Mouse (Mus musculus): ENCODE measurements around the gene Zfp318. TPM values are rescaled to one million over a fixed set of nuclear protein-coding genes. Genes with fewer than 3 reads are reported as not detected.
A peak's percentile ranks its signal among the peaks of the same experiment; 100 is the strongest.

Zfp318 gene
- polyA plus RNA-seq (2012; rRNA removed): 18.3 and 20.7 TPM in 2 replicates

DNA sequence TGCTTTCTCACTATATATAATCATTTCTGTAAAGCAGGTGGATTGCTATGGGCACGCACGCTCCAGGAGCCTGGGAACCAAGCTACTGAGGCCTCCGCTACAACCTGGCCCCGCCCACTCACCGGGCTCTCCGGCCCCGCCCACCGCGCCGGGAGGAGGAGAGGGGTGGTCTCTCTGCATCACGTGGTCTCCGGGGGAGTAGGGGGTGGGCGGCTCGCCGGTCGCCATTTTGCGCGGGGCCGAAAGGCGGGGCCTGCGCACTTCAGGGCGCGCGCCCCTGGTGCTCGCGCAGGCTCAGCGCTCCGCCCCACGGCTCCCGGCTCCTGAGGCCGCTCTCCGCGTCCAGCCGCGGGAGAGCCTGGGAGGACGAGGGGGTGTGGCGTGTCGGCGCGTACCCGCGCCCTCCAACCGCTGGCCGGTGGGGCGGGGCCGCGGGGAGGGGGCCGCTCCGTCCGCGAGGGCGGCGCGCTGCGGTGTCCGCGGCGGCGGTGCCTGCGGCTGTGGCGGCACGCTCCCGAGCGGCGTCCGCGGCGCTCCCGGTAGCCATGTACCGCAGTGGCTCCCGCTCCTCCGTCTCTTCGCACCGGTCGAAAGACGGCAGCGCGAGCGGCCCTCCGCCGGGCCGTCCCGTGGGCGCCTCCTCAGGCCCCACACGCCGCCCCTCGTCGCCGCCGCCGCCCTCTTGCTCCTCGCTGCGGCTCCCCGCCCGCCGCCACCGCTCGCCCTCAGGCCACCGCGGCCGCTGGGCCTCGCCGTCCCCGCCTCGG is at the start of gene Zfp318:
TSS of gene Zfp318 (plus strand) at position 438 of the 767 bp plus-strand sequence.
- peak; percentile 100 for DNase-seq
- Histone ChIP-seq H3K4me3 (ENCODE audit: control insufficient read depth, insufficient read depth, low read length) (peak within 1 kb of the TSS; percentile 77), H3K36me3 (ENCODE audit: control insufficient read depth, insufficient read depth, low read length) (no peaks in the 10 kb centered on the region), H3K4me1 (replicated peaks; ENCODE audit: control insufficient read depth, insufficient read depth, low read length) (peaks cover 7% of the 10 kb centered on the region), H3K27ac (ENCODE audit: control insufficient read depth, insufficient read depth, low read length) (no peak within 1 kb of the TSS), H3K27me3 (ENCODE audit: control insufficient read depth, insufficient read depth, low read length) (peaks cover 14% of the 10 kb centered on the region)
- peak; percentile 73 for TF ChIP-seq POLR2A (IDR thresholded peaks at IDR 0.05; ENCODE audit: control insufficient read depth, extremely low read depth, insufficient read depth, low read length, poor library complexity)
- TF ChIP-seq CTCF (IDR thresholded peaks at IDR 0.05; ENCODE audit: borderline replicate concordance, control insufficient read depth, extremely low read depth, insufficient read depth, low read length, poor library complexity): no peak; the same call in 1 of the 2 replicates
- under 1% methylated on average over 91 of the region's 105 CpGs for WGBS

DNA sequence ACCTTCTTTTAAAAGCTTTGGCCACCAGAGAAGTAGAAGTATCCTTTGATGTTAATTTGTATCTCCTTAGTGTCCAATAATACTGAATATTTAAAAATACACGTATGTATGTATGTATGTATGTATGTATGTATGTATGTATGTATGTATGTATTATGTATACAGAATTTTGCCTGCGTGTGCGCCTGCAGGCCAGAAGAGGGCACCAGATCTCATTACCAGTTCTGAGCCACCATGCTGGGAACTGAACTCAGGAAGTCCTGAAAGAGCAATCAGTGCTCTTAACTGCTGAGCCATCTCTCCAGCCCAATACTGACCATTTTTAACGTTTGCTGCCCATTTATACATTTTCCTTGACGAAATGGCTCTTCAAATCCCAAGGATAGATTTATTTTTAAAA is 47.1 kb upstream of the Zfp318 start:
- H3K4me1 ChIP-seq (replicated peaks; ENCODE audit: control insufficient read depth, insufficient read depth, low read length): no peaks in the 10 kb centered on the region
- DNase-seq: peak; percentile 20
- H3K27ac ChIP-seq (ENCODE audit: control insufficient read depth, insufficient read depth, low read length): no peak overlapping the region
- no peak overlapping the region for H3K4me3 ChIP-seq (ENCODE audit: control insufficient read depth, insufficient read depth, low read length)
- WGBS: 52% methylated on average over 5 of the region's 5 CpGs
- no peaks in the 10 kb centered on the region for H3K36me3 ChIP-seq (ENCODE audit: control insufficient read depth, insufficient read depth, low read length)
- no peak for TF ChIP-seq CTCF (IDR thresholded peaks at IDR 0.05; ENCODE audit: borderline replicate concordance, control insufficient read depth, extremely low read depth, insufficient read depth, low read length, poor library complexity)
- no peak for TF ChIP-seq POLR2A (IDR thresholded peaks at IDR 0.05; ENCODE audit: control insufficient read depth, extremely low read depth, insufficient read depth, low read length, poor library complexity)
- H3K27me3 ChIP-seq (ENCODE audit: control insufficient read depth, insufficient read depth, low read length): no peaks in the 10 kb centered on the region

GRCm38 (mm10) chr17:46341208-46341607 is 42.3 kb upstream of the Zfp318 start:
- DNase-seq: no peak
- no peaks in the 10 kb centered on the region for H3K4me1 ChIP-seq (replicated peaks; ENCODE audit: control insufficient read depth, insufficient read depth, low read length)
- no peak overlapping the region for H3K27ac ChIP-seq (ENCODE audit: control insufficient read depth, insufficient read depth, low read length)
- no peak for TF ChIP-seq CTCF (IDR thresholded peaks at IDR 0.05; ENCODE audit: borderline replicate concordance, control insufficient read depth, extremely low read depth, insufficient read depth, low read length, poor library complexity)
- no peak for TF ChIP-seq POLR2A (IDR thresholded peaks at IDR 0.05; ENCODE audit: control insufficient read depth, extremely low read depth, insufficient read depth, low read length, poor library complexity)
- WGBS: 15% methylated on average over 7 of the region's 7 CpGs
- no peak overlapping the region for H3K4me3 ChIP-seq (ENCODE audit: control insufficient read depth, insufficient read depth, low read length)
- H3K36me3 ChIP-seq (ENCODE audit: control insufficient read depth, insufficient read depth, low read length): no peaks in the 10 kb centered on the region
- H3K27me3 ChIP-seq (ENCODE audit: control insufficient read depth, insufficient read depth, low read length): no peaks in the 10 kb centered on the region

DNA sequence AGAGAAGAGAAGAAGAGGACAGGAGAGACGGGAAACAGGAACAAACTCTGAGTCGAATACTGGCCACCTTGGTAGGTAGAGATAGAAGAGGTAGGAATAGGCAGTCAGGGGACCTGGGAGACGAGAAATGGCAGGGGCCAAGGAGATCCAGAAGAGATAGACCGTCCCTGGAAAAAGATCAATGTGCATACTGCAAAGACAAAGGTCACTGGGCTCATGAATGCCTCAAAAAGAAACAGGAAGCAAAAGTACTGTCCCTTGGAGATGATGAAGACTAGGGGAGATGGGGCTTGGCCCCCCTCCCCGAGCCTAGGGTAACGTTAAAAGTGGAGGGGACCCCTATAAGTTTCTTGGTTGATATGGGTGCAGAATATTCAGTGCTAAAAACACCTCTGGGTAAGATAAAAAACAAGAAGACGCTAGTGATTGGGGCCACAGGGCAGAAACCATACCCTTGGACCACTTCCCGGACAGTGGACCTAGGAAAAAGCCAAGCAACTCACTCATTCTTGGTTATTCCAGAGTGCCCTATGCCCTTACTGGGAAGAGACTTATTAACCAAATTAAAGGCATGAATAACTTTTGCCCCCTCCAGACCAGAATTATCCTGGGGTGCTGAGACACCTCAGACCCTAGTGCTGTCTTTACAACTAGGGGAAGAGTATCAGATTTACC is 32.4 kb upstream of the Zfp318 start:
- 85% methylated on average over 8 of the region's 8 CpGs for WGBS
- Histone ChIP-seq H3K4me3 (ENCODE audit: control insufficient read depth, insufficient read depth, low read length) (no peak overlapping the region), H3K4me1 (replicated peaks; ENCODE audit: control insufficient read depth, insufficient read depth, low read length) (no peaks in the 10 kb centered on the region), H3K27ac (ENCODE audit: control insufficient read depth, insufficient read depth, low read length) (no peak overlapping the region), H3K36me3 (ENCODE audit: control insufficient read depth, insufficient read depth, low read length) (no peaks in the 10 kb centered on the region), H3K27me3 (ENCODE audit: control insufficient read depth, insufficient read depth, low read length) (no peaks in the 10 kb centered on the region)
- DNase-seq: no peak
- no peak for TF ChIP-seq POLR2A (IDR thresholded peaks at IDR 0.05; ENCODE audit: control insufficient read depth, extremely low read depth, insufficient read depth, low read length, poor library complexity)
- TF ChIP-seq CTCF (IDR thresholded peaks at IDR 0.05; ENCODE audit: borderline replicate concordance, control insufficient read depth, extremely low read depth, insufficient read depth, low read length, poor library complexity): no peak

- no peak overlapping the region for H3K4me3 ChIP-seq (ENCODE audit: control insufficient read depth, insufficient read depth, low read length)
- no peaks in the 10 kb centered on the region for H3K36me3 ChIP-seq (ENCODE audit: control insufficient read depth, insufficient read depth, low read length)
- no peaks in the 10 kb centered on the region for H3K4me1 ChIP-seq (replicated peaks; ENCODE audit: control insufficient read depth, insufficient read depth, low read length)
- H3K27ac ChIP-seq (ENCODE audit: control insufficient read depth, insufficient read depth, low read length): no peak overlapping the region
- DNase-seq: peak; percentile 58
- TF ChIP-seq CTCF (IDR thresholded peaks at IDR 0.05; ENCODE audit: borderline replicate concordance, control insufficient read depth, extremely low read depth, insufficient read depth, low read length, poor library complexity) (no peak), POLR2A (IDR thresholded peaks at IDR 0.05; ENCODE audit: control insufficient read depth, extremely low read depth, insufficient read depth, low read length, poor library complexity) (no peak)
- no peaks in the 10 kb centered on the region for H3K27me3 ChIP-seq (ENCODE audit: control insufficient read depth, insufficient read depth, low read length)
- WGBS: 61% methylated on average over 3 of the region's 3 CpGs
Measured at GRCm38 (mm10) chr17:46371783-46372182, 11.7 kb upstream of the Zfp318 start.

DNA sequence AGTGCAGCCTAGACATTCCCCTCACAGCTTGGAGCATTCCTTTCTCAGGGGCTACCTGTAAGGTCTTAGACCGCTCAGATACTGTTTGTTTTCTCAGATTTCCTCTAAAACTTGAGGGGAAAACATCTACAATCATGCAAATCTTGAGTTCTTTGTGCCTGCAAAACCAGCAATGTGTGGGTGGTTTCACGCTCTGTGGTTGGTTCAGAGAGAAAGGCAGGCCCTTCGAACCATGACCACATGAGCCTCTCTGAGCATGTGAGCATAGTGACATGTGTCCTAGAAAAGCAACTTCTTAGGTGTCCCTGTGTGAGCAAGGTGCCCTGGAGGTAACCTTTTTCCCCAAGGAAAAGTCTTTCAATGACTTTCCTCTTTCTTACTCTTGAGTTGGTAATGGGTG is 5.0 kb upstream of the Zfp318 start:
- WGBS: 83% methylated on average over 3 of the region's 3 CpGs
- H3K27me3 ChIP-seq (ENCODE audit: control insufficient read depth, insufficient read depth, low read length): no peaks in the 10 kb centered on the region
- TF ChIP-seq POLR2A (IDR thresholded peaks at IDR 0.05; ENCODE audit: control insufficient read depth, extremely low read depth, insufficient read depth, low read length, poor library complexity): no peak
- no peak for TF ChIP-seq CTCF (IDR thresholded peaks at IDR 0.05; ENCODE audit: borderline replicate concordance, control insufficient read depth, extremely low read depth, insufficient read depth, low read length, poor library complexity)
- H3K4me1 ChIP-seq (replicated peaks; ENCODE audit: control insufficient read depth, insufficient read depth, low read length): peaks cover 2% of the 10 kb centered on the region; the same call in 1 of the 2 replicates
- DNase-seq: no peak
- no peak overlapping the region for H3K4me3 ChIP-seq (ENCODE audit: control insufficient read depth, insufficient read depth, low read length)
- no peak overlapping the region for H3K27ac ChIP-seq (ENCODE audit: control insufficient read depth, insufficient read depth, low read length)
- H3K36me3 ChIP-seq (ENCODE audit: control insufficient read depth, insufficient read depth, low read length): no peaks in the 10 kb centered on the region

Data from thymus, adult 2 months (tissue).